Mouse (Mus musculus) kidney, adult 11 months (tissue): ENCODE results near the gene Crhr2.
A peak's percentile ranks its signal among the peaks of the same experiment; 100 is the strongest.

Source experiments
- DNase-seq: peaks from one replicate; pipeline ENCODE4 v3.0.0; 2022

Crhr2 gene

GRCm38 (mm10) chr6:55117325-55118109, 15.3 kb downstream of the Crhr2 start:
- DNase-seq = peak; percentile 8

- no peak for DNase-seq
Observed at GRCm38 (mm10) chr6:55108358-55108757, 24.5 kb downstream of the Crhr2 start.

GRCm38 (mm10) chr6:55098603-55099002, 34.2 kb downstream of the Crhr2 start:
- DNase-seq = no peak

- no peak for DNase-seq
Observed at GRCm38 (mm10) chr6:55098030-55098429, 34.8 kb downstream of the Crhr2 start.

- DNase-seq = no peak
Observed at GRCm38 (mm10) chr6:55093431-55094146, 39.2 kb downstream of the Crhr2 start.

- DNase-seq = peak; percentile 36
Observed at GRCm38 (mm10) chr6:55091396-55091795, 41.4 kb downstream of the Crhr2 start.

GRCm38 (mm10) chr6:55090639-55091038, 42.2 kb downstream of the Crhr2 start:
- DNase-seq = no peak

GRCm38 (mm10) chr6:55087355-55087754, 45.5 kb downstream of the Crhr2 start:
- no peak for DNase-seq

GRCm38 (mm10) chr6:55082261-55083051, 50.4 kb downstream of the Crhr2 start:
- no peak for DNase-seq

GRCm38 (mm10) chr6:55081379-55081778, 51.4 kb downstream of the Crhr2 start:
- DNase-seq = no peak

GRCm38 (mm10) chr6:55076561-55077255, 56.1 kb downstream of the Crhr2 start:
- no peak for DNase-seq

GRCm38 (mm10) chr6:55065903-55066302, 66.9 kb downstream of the Crhr2 start:
- no peak for DNase-seq

GRCm38 (mm10) chr6:55064477-55064827, 68.4 kb downstream of the Crhr2 start:
- no peak for DNase-seq

GRCm38 (mm10) chr6:55063793-55064476, 68.9 kb downstream of the Crhr2 start:
- DNase-seq = no peak

GRCm38 (mm10) chr6:55062200-55062599, 70.6 kb downstream of the Crhr2 start:
- no peak for DNase-seq

- DNase-seq = no peak
Observed at GRCm38 (mm10) chr6:55061328-55061727, 71.5 kb downstream of the Crhr2 start.

GRCm38 (mm10) chr6:55060241-55060825, 72.5 kb downstream of the Crhr2 start:
- DNase-seq = no peak

- DNase-seq = no peak
Observed at GRCm38 (mm10) chr6:55057427-55057826, 75.4 kb downstream of the Crhr2 start.

- no peak for DNase-seq
Observed at GRCm38 (mm10) chr6:55054491-55054890, 78.3 kb downstream of the Crhr2 start.

GRCm38 (mm10) chr6:55049186-55049585, 83.6 kb downstream of the Crhr2 start:
- DNase-seq = no peak

- no peak for DNase-seq
Observed at GRCm38 (mm10) chr6:55045326-55045725, 87.5 kb downstream of the Crhr2 start.

GRCm38 (mm10) chr6:55044542-55044941, 88.3 kb downstream of the Crhr2 start:
- no peak for DNase-seq
